Mouse (Mus musculus): Measurements from ENCODE around the gene Pax6. TPM values are rescaled to one million over a fixed set of nuclear protein-coding genes. Genes with fewer than 3 reads are reported as not detected.

The Pax6 gene
- polyA plus RNA-seq (2012; rRNA removed) = 0.06 and 0.11 TPM in 2 replicates
- polyA plus RNA-seq (2014; fragmentation: Nextera tagmentation; extraction: Ambion mirVana) = 0.08 TPM in 1 of 2 replicates, not detected in the other

DNA sequence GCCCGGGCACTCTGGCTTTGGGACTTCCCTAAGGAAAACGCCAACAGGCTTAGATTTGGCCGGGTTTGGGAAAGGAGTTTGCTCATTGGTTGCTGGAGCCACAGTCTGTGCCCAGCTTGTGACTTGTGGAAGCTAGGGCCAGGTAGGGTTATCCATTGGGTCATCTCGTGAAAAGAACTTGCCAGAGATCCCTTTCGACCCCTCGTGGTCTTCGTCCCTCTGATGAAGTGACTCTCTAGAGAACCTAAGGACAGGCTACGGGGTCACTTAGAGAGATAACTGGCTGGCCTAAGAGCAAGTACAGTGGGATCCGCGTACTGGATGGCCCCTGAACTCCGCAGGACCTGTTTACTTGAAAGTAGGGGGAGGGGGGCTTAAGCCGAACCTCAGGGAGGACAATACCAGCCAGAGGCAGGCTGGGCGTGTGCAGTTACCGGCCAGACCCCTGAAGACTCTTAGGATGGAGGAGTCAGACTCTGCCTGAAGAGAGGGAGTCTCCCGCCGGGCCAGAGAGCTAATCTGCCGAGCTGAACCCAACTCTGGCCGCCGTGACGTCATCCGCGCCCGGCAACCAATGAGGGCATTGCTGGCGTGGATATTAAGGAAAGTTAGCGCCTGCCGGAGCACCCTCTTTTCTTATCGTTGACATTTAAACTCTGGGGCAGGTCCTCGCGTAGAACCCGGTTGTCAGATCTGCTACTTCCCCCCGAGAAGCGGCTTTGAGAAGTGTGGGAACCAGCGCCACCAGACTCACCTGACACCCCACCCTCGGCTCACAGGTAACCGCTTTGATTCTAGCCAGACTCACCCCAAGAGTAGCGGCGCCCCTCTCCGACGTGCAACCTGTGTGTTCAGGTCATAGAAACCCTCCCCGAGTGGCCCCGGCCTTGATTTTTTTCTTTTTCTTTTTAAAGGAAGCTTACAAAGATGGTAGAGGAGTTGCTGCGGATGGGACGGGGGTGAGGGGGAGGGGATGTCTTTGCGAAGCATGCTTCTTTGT, at the start of gene Pax6:
Gene Pax6 (plus strand): TSS at position 630 of the 1,000 bp plus-strand sequence.
- DNase-seq (ENCODE audit: low read depth in 3 of 3, low spot score in 3 of 3) (no peak), ATAC-seq (ENCODE audit: insufficient read depth) (no peak)
- Histone ChIP-seq H3K4me2 (ENCODE audit: low read depth) (no peak within 1 kb of the TSS), H3K27me3 (ENCODE audit: control insufficient read depth, insufficient read depth, low read length) (peaks cover 99% of the 10 kb centered on the region), H3K4me3 (ENCODE audit: insufficient read depth in 1 of 2, low read depth in 2 of 2, low read length in 2 of 2) (no peak within 1 kb of the TSS), H3K9ac (replicated peaks) (no peak within 1 kb of the TSS), H3K9me3 (ENCODE audit: control insufficient read depth, low read length) (no peaks in the 10 kb centered on the region), H3K4me1 (replicated peaks; ENCODE audit: control insufficient read depth in 2 of 2, insufficient read depth in 2 of 2, low read length in 1 of 2) (no peaks in the 10 kb centered on the region), H3K36me3 (replicated peaks; ENCODE audit: control insufficient read depth, insufficient read depth, low read depth) (no peaks in the 10 kb centered on the region), H3K27ac (no peak within 1 kb of the TSS)
- no peak for TF ChIP-seq EP300 (IDR thresholded peaks at IDR 0.05; ENCODE audit: low read depth)
- TF ChIP-seq CTCF (IDR thresholded peaks at IDR 0.05; ENCODE audit: low read depth) = no peak
- 3% methylated on average over 44 of the region's 44 CpGs for WGBS (ENCODE audit: insufficient replicate concordance)

DNA sequence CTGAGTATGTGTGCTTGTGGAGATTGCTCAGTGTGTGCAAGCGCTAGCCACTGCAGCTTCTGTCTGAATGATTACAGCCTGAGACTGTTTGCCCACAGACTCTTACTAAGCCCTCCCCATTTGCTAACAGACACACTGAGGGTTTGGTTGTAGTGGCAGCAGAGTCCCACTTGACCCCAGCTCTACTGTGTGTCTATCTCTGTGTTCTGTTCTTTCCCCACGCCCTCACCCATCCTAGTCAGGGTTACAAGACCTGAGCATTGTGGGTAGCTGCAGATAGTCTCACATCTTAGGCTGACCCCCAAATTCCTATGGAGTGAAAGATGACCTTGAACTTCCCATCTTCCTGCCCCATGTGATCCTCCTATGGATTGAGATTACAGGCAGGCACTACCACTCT, 19.8 kb upstream of the Pax6 start:
- H3K27me3 ChIP-seq (ENCODE audit: control insufficient read depth, insufficient read depth, low read length) = no peaks in the 10 kb centered on the region
- no peak overlapping the region for H3K4me2 ChIP-seq (ENCODE audit: low read depth)
- no peak overlapping the region for H3K27ac ChIP-seq
- WGBS (ENCODE audit: insufficient replicate concordance) = 56% methylated on average over 2 of the region's 2 CpGs
- no peak for TF ChIP-seq EP300 (IDR thresholded peaks at IDR 0.05; ENCODE audit: low read depth)
- TF ChIP-seq CTCF (IDR thresholded peaks at IDR 0.05; ENCODE audit: low read depth) = no peak
- H3K36me3 ChIP-seq (replicated peaks; ENCODE audit: control insufficient read depth, insufficient read depth, low read depth) = no peaks in the 10 kb centered on the region
- DNase-seq (ENCODE audit: low read depth in 3 of 3, low spot score in 3 of 3) = no peak
- no peaks in the 10 kb centered on the region for H3K9me3 ChIP-seq (ENCODE audit: control insufficient read depth, low read length)
- ATAC-seq (ENCODE audit: insufficient read depth) = no peak
- H3K4me1 ChIP-seq (replicated peaks; ENCODE audit: control insufficient read depth in 2 of 2, insufficient read depth in 2 of 2, low read length in 1 of 2) = no peaks in the 10 kb centered on the region
- no peak overlapping the region for H3K9ac ChIP-seq (replicated peaks)
- no peak overlapping the region for H3K4me3 ChIP-seq (ENCODE audit: insufficient read depth in 1 of 2, low read depth in 2 of 2, low read length in 2 of 2)

DNA sequence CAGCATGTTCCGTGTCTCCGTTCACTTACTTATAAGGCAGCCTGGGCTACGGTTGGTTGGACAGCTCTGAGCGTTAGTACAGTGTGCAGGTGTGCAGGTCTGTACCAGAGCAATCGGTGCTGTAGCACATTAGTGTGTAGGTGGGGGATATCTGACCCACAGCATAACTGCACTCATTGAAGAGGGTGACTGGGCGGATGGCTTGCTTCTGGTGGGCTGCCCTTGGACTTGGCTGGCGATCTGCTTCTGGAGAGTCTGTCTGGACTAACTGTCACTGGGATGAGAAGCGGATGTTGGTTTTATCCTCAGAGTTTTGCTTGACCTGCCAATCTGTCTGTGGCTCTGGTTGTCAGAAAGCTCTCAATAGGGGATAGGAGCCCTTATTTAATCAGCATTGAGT, 12.2 kb upstream of the Pax6 start:
- DNase-seq (ENCODE audit: low read depth in 3 of 3, low spot score in 3 of 3) = no peak
- peaks cover 39% of the 10 kb centered on the region for H3K27me3 ChIP-seq (ENCODE audit: control insufficient read depth, insufficient read depth, low read length)
- H3K4me3 ChIP-seq (ENCODE audit: insufficient read depth in 1 of 2, low read depth in 2 of 2, low read length in 2 of 2) = no peak overlapping the region
- H3K36me3 ChIP-seq (replicated peaks; ENCODE audit: control insufficient read depth, insufficient read depth, low read depth) = no peaks in the 10 kb centered on the region
- no peaks in the 10 kb centered on the region for H3K9me3 ChIP-seq (ENCODE audit: control insufficient read depth, low read length)
- no peak overlapping the region for H3K9ac ChIP-seq (replicated peaks)
- TF ChIP-seq EP300 (IDR thresholded peaks at IDR 0.05; ENCODE audit: low read depth) (no peak), CTCF (IDR thresholded peaks at IDR 0.05; ENCODE audit: low read depth) (no peak)
- H3K4me2 ChIP-seq (ENCODE audit: low read depth) = no peak overlapping the region
- ATAC-seq (ENCODE audit: insufficient read depth) = no peak
- H3K27ac ChIP-seq = no peak overlapping the region
- 58% methylated on average over 8 of the region's 8 CpGs for WGBS (ENCODE audit: insufficient replicate concordance)
- H3K4me1 ChIP-seq (replicated peaks; ENCODE audit: control insufficient read depth in 2 of 2, insufficient read depth in 2 of 2, low read length in 1 of 2) = no peaks in the 10 kb centered on the region

DNA sequence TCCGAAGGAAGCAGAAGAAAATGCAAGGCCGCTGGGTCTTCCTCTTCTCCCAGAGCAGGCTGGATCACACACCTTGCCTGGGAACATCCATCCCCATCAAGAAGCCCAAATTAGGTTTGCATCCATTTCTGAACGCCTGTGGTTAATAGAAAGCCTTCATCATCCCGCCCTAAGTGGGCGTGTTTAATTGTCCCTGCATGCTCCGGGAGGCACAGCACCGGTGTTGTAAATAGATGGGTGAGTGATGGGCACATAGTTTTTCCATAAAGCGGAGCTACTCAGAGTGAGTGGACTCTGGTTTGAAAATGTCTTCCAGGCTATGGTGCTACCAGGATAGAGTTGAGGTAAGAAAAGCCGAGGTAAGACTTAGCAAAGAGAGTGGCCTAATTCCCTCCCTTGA, 9.3 kb upstream of the Pax6 start:
- H3K27me3 ChIP-seq (ENCODE audit: control insufficient read depth, insufficient read depth, low read length) = peaks cover 68% of the 10 kb centered on the region
- 8% methylated on average over 9 of the region's 9 CpGs for WGBS (ENCODE audit: insufficient replicate concordance)

More for the DNA sequence above, 9.3 kb upstream of the Pax6 start:
- DNase-seq (ENCODE audit: low read depth in 3 of 3, low spot score in 3 of 3) (no peak), ATAC-seq (ENCODE audit: insufficient read depth) (no peak)
- Histone ChIP-seq H3K4me1 (replicated peaks; ENCODE audit: control insufficient read depth in 2 of 2, insufficient read depth in 2 of 2, low read length in 1 of 2) (no peaks in the 10 kb centered on the region), H3K36me3 (replicated peaks; ENCODE audit: control insufficient read depth, insufficient read depth, low read depth) (no peaks in the 10 kb centered on the region), H3K9ac (replicated peaks) (no peak overlapping the region), H3K27ac (no peak overlapping the region), H3K4me3 (ENCODE audit: insufficient read depth in 1 of 2, low read depth in 2 of 2, low read length in 2 of 2) (no peak overlapping the region), H3K4me2 (ENCODE audit: low read depth) (no peak overlapping the region), H3K9me3 (ENCODE audit: control insufficient read depth, low read length) (no peaks in the 10 kb centered on the region)
- TF ChIP-seq EP300 (IDR thresholded peaks at IDR 0.05; ENCODE audit: low read depth) (no peak), CTCF (IDR thresholded peaks at IDR 0.05; ENCODE audit: low read depth) (no peak)

Data from liver, embryonic 14.5 days (tissue).